Mouse (Mus musculus): ENCODE measurements around the gene Zbtb2.

- TF ChIP-seq POLR2A (IDR thresholded peaks at IDR 0.05; ENCODE audit: control insufficient read depth in 1 of 2, insufficient read depth in 1 of 2, low read depth in 1 of 2, low read length in 2 of 2, poor library complexity in 1 of 2) = no peak
- TF ChIP-seq SIN3A (IDR thresholded peaks at IDR 0.05; ENCODE audit: low read length) = no peak
- no peak for TF ChIP-seq ZMIZ1 (IDR thresholded peaks at IDR 0.05; ENCODE audit: low read depth, low read length)
- no peak for TF ChIP-seq CTCF (IDR thresholded peaks at IDR 0.05 in 2 of 3, conservative IDR thresholded peaks at IDR 0.05 in 1 of 3; ENCODE audit: control insufficient read depth in 1 of 3, insufficient read depth in 1 of 3, low read depth in 2 of 3, low read length in 3 of 3, poor library complexity in 1 of 3, severe bottlenecking in 1 of 3)
- TF ChIP-seq TAL1 (IDR thresholded peaks at IDR 0.05; ENCODE audit: low read length) = no peak
- TF ChIP-seq MYB (IDR thresholded peaks at IDR 0.05; ENCODE audit: low read depth, low read length) = no peak
- no peak for TF ChIP-seq HCFC1 (IDR thresholded peaks at IDR 0.05; ENCODE audit: low read depth, low read length)
- no peak for TF ChIP-seq RCOR1 (IDR thresholded peaks at IDR 0.05; ENCODE audit: low read depth, low read length)
- TF ChIP-seq GABPA (IDR thresholded peaks at IDR 0.05; ENCODE audit: low read depth, low read length) = no peak
- no peak for TF ChIP-seq MAX (IDR thresholded peaks at IDR 0.05; ENCODE audit: low read length)
Observed at GRCm38 (mm10) chr10:4373558-4373957, 14.3 kb downstream of the Zbtb2 start.

All from MEL (cell line).